Mouse (Mus musculus): ENCODE results near the gene Slmap. TPM values are rescaled to one million over a fixed set of nuclear protein-coding genes. Genes with fewer than 3 reads are reported as not detected.

Gene Slmap
- polyA plus RNA-seq, 1 experiment from 2014 or later: 24.3 TPM

GRCm38 (mm10) chr14:26486416-26487198 lies 48.1 kb downstream of the Slmap start:
- peak; percentile 77 for DNase-seq (ENCODE audit: low spot score)
- Histone ChIP-seq H3K27me3 (ENCODE audit: insufficient read depth, low read length) (no peaks in the 10 kb centered on the region), H3K4me1 (replicated peaks; ENCODE audit: insufficient read depth, low read length) (no peaks in the 10 kb centered on the region; the same call in 1 of the 2 replicates), H3K9me3 (replicated peaks; ENCODE audit: low read length) (no peaks in the 10 kb centered on the region), H3K4me3 (replicated peaks; ENCODE audit: low read depth, low read length) (no peak overlapping the region), H3K36me3 (ENCODE audit: insufficient read depth, low read length) (0 out of 2 replicates have a peak, but pooled peaks cover 4% of the 10 kb centered on the region), H3K4me2 (ENCODE audit: low read length) (no peak overlapping the region), H3K9ac (ENCODE audit: low read depth, low read length) (no peak overlapping the region), H3K27ac (no peak overlapping the region)
- WGBS: 40% methylated on average over 8 of the region's 8 CpGs
- no peak for ATAC-seq (replicated peaks; ENCODE audit: low FRiP score, low read depth)
- peak; percentile 65 for TF ChIP-seq CTCF (IDR thresholded peaks at IDR 0.05; ENCODE audit: low read depth)

- H3K27me3 ChIP-seq (ENCODE audit: insufficient read depth, low read length): no peaks in the 10 kb centered on the region
- 92% methylated on average over 1 of the region's 1 CpGs for WGBS
- ATAC-seq (replicated peaks; ENCODE audit: low FRiP score, low read depth) (no peak), DNase-seq (ENCODE audit: low spot score) (no peak)
- no peak overlapping the region for H3K4me3 ChIP-seq (replicated peaks; ENCODE audit: low read depth, low read length)
- H3K9me3 ChIP-seq (replicated peaks; ENCODE audit: low read length): no peaks in the 10 kb centered on the region
- no peaks in the 10 kb centered on the region for H3K4me1 ChIP-seq (replicated peaks; ENCODE audit: insufficient read depth, low read length)
- no peak overlapping the region for H3K27ac ChIP-seq
- H3K4me2 ChIP-seq (ENCODE audit: low read length): no peak overlapping the region
- TF ChIP-seq CTCF (IDR thresholded peaks at IDR 0.05; ENCODE audit: low read depth): no peak
- H3K9ac ChIP-seq (ENCODE audit: low read depth, low read length): no peak overlapping the region
- H3K36me3 ChIP-seq (ENCODE audit: insufficient read depth, low read length): no peaks in the 10 kb centered on the region
These were observed 53.3 kb downstream of the Slmap start for GRCm38 (mm10) chr14:26481457-26481856.

- no peak overlapping the region for H3K4me2 ChIP-seq (ENCODE audit: low read length)
- no peaks in the 10 kb centered on the region for H3K9me3 ChIP-seq (replicated peaks; ENCODE audit: low read length)
- no peaks in the 10 kb centered on the region for H3K4me1 ChIP-seq (replicated peaks; ENCODE audit: insufficient read depth, low read length)
- no peak for DNase-seq (ENCODE audit: low spot score)
- H3K9ac ChIP-seq (ENCODE audit: low read depth, low read length): no peak overlapping the region
- no peak for TF ChIP-seq CTCF (IDR thresholded peaks at IDR 0.05; ENCODE audit: low read depth)
- no peak for ATAC-seq (replicated peaks; ENCODE audit: low FRiP score, low read depth)
- H3K36me3 ChIP-seq (ENCODE audit: insufficient read depth, low read length): no peaks in the 10 kb centered on the region
- H3K4me3 ChIP-seq (replicated peaks; ENCODE audit: low read depth, low read length): no peak overlapping the region
- 90% methylated on average over 5 of the region's 5 CpGs for WGBS
- H3K27me3 ChIP-seq (ENCODE audit: insufficient read depth, low read length): no peaks in the 10 kb centered on the region
- H3K27ac ChIP-seq: no peak overlapping the region
These were observed 57.0 kb downstream of the Slmap start for GRCm38 (mm10) chr14:26477738-26478137.

- no peak overlapping the region for H3K9ac ChIP-seq (ENCODE audit: low read depth, low read length)
- H3K4me1 ChIP-seq (replicated peaks; ENCODE audit: insufficient read depth, low read length): no peaks in the 10 kb centered on the region
- ATAC-seq (replicated peaks; ENCODE audit: low FRiP score, low read depth): no peak
- no peaks in the 10 kb centered on the region for H3K27me3 ChIP-seq (ENCODE audit: insufficient read depth, low read length)
- DNase-seq (ENCODE audit: low spot score): no peak
- H3K9me3 ChIP-seq (replicated peaks; ENCODE audit: low read length): no peaks in the 10 kb centered on the region
- WGBS: 92% methylated on average over 2 of the region's 2 CpGs
- no peak overlapping the region for H3K27ac ChIP-seq
- no peak overlapping the region for H3K4me2 ChIP-seq (ENCODE audit: low read length)
- TF ChIP-seq CTCF (IDR thresholded peaks at IDR 0.05; ENCODE audit: low read depth): no peak
- no peaks in the 10 kb centered on the region for H3K36me3 ChIP-seq (ENCODE audit: insufficient read depth, low read length)
- H3K4me3 ChIP-seq (replicated peaks; ENCODE audit: low read depth, low read length): no peak overlapping the region
These were observed 58.3 kb downstream of the Slmap start for GRCm38 (mm10) chr14:26476391-26476790.

DNA sequence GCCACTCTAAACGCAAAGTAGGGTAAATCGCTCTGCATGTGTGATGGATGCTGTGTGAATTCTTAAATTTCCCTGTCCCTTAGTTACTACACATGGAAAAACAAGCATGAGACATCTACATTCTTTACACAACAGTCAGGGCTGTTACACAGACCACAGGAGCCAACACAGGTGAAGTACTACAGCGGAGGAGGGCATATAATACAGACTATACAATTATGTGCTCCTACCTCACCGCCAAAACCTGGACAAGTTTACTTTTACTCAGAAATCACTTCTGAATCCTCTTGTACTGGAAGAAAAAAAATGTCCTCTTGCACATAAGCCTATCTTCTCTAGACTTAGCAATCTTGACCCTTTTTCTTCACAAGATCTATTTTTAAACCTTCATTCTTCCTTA lies 66.8 kb downstream of the Slmap start:
- no peaks in the 10 kb centered on the region for H3K27me3 ChIP-seq (ENCODE audit: insufficient read depth, low read length)
- H3K27ac ChIP-seq: no peak overlapping the region
- no peak for DNase-seq (ENCODE audit: low spot score)
- peaks cover 4% of the 10 kb centered on the region; the same call in 1 of the 2 replicates for H3K36me3 ChIP-seq (ENCODE audit: insufficient read depth, low read length)
- no peaks in the 10 kb centered on the region for H3K9me3 ChIP-seq (replicated peaks; ENCODE audit: low read length)
- no peak overlapping the region for H3K4me2 ChIP-seq (ENCODE audit: low read length)
- H3K4me1 ChIP-seq (replicated peaks; ENCODE audit: insufficient read depth, low read length): no peaks in the 10 kb centered on the region
- H3K9ac ChIP-seq (ENCODE audit: low read depth, low read length): no peak overlapping the region
- 92% methylated on average over 4 of the region's 4 CpGs for WGBS
- no peak overlapping the region for H3K4me3 ChIP-seq (replicated peaks; ENCODE audit: low read depth, low read length)
- no peak for ATAC-seq (replicated peaks; ENCODE audit: low FRiP score, low read depth)
- no peak for TF ChIP-seq CTCF (IDR thresholded peaks at IDR 0.05; ENCODE audit: low read depth)

DNA sequence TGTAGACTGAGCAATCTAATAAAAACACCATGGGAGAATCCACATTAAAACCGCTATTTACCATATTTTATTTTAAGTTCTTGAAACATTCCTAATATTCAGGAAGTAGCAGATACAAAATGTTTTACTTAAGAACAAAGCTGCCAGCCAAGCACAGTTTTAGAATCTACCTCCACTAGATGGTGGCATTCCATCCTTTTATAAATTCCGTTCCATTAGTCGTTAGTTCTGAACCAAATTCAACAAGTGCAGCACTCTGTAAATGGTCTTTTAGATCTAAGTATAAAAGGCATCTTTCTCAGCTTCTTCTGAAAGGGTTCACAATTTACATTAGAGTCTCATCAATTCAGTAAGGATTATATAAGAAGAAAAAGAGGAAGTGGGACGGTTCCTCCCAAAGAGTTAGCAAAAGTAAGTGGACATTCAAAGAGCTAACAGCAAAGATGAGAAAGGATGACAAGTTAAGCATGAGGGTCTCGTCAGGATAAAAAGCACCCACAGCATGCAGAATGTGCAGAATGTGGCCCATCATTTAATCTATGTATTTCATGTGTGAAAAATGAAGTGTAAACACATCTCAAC lies 68.1 kb downstream of the Slmap start:
- DNase-seq (ENCODE audit: low spot score): no peak
- Histone ChIP-seq H3K9me3 (replicated peaks; ENCODE audit: low read length) (no peaks in the 10 kb centered on the region), H3K27ac (no peak overlapping the region), H3K4me3 (replicated peaks; ENCODE audit: low read depth, low read length) (no peak overlapping the region), H3K36me3 (ENCODE audit: insufficient read depth, low read length) (peaks cover 14% of the 10 kb centered on the region), H3K4me2 (ENCODE audit: low read length) (no peak overlapping the region), H3K27me3 (ENCODE audit: insufficient read depth, low read length) (no peaks in the 10 kb centered on the region), H3K4me1 (replicated peaks; ENCODE audit: insufficient read depth, low read length) (no peaks in the 10 kb centered on the region), H3K9ac (ENCODE audit: low read depth, low read length) (no peak overlapping the region)
- ATAC-seq (replicated peaks; ENCODE audit: low FRiP score, low read depth): no peak
- 83% methylated on average over 5 of the region's 5 CpGs for WGBS
- 0 out of 2 replicates have a peak, but pooled peaks have one; percentile 7 for TF ChIP-seq CTCF (IDR thresholded peaks at IDR 0.05; ENCODE audit: low read depth)

Measured in kidney, postnatal 0 days (tissue).